Mouse (Mus musculus) liver, embryonic 14.5 days (tissue): ENCODE data around the gene Otud7b.

Experiments used
- CTCF ChIP-seq: IDR thresholded peaks from 2 replicates; pipeline ENCODE4 v1.5.1; 2016; ENCODE audit warnings: antibody characterized with exemption, low read depth, control low read depth
- EP300 ChIP-seq: IDR thresholded peaks from 2 replicates; pipeline ENCODE4 v1.6.1; 2016; ENCODE audit warnings: antibody characterized with exemption, low read depth

GRCm38 (mm10) chr3:96113251-96113650 lies 8.9 kb downstream of the Otud7b start:
- TF ChIP-seq CTCF = no peak
- TF ChIP-seq EP300 = no peak
